Comparison of ENCODE assay signal across 30 mouse cellular contexts in the genomic region with DNA sequence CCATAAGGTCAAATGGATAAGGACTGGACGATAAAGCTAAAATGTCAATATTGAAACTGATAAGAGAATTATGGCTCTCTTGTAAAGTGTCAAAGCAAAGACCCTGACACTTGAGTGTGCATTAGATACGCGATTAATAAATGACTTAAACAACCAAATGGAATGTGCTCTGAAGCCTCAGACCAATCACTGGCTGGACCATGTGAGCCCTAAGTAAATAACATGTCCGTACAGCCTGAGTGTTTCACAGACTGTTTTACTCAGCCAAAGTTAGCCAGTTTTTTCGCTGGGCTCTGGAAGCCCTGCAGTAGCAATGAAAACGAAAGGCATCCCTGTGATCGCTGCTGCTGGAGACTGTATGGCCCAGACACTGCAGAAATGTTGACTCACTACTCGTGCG. TPM values are rescaled to one million over a fixed set of nuclear protein-coding genes. Genes with fewer than 3 reads are reported as not detected.
DNase-seq lines count a peak whose midpoint lies in the region; ATAC-seq and TF ChIP-seq lines count a peak whose summit lies in the region.
"Had no signal": no experiment of that assay in that cellular context is flagged by ENCODE, and none has a peak within 500 bp of the region (broad histone marks: within the 10 kb centered on the region; RNA-seq: fewer than 3 reads in every experiment).

No protein-coding gene starts in this region.

- no peaks in the 10 kb centered on the region for H3K9me3 ChIP-seq in kidney, postnatal 0 days (replicated peaks; ENCODE audit: low read length)
- H3K9me3 ChIP-seq in intestine, embryonic 14.5 days (ENCODE audit: control insufficient read depth, low read length): no peaks in the 10 kb centered on the region
- no peaks in the 10 kb centered on the region for H3K9me3 ChIP-seq in liver, embryonic 12.5 days (replicated peaks)
- H3K9me3 ChIP-seq in stomach, postnatal 0 days (ENCODE audit: control insufficient read depth, low read length): no peaks in the 10 kb centered on the region
- H3K9me3 ChIP-seq: forebrain, embryonic 13.5 days; hindbrain, embryonic 12.5 days; kidney, embryonic 15.5 days; liver, embryonic 13.5 days had no signal

- peak; percentile 2 for DNase-seq in kidney, postnatal 0 days (ENCODE audit: low spot score)
- no peak for DNase-seq in kidney, postnatal 36 days
- DNase-seq in intestine, embryonic 14.5 days (ENCODE audit: low spot score): no peak
- DNase-seq in stomach, postnatal 0 days (ENCODE audit: low spot score): peak; percentile 12
- no peak for DNase-seq in layer of hippocampus, postnatal 14 days (ENCODE audit: low spot score in 2 of 2)
- DNase-seq in spleen, postnatal 36 days (ENCODE audit: low spot score in 2 of 2): no peak
- DNase-seq: adrenal gland, adult 8-10 months; cerebellum, adult 8-10 months; cerebellum, postnatal 25 days; gastrocnemius, postnatal 25 days; heart, adult 11 months; heart, postnatal 36 days; kidney, adult 18-20 months; kidney, postnatal 4 days; liver, embryonic 13.5 days; lung, postnatal 10 days; midbrain, embryonic 14.5 days had no signal

- TF ChIP-seq CTCF in kidney, postnatal 0 days (IDR thresholded peaks at IDR 0.05; ENCODE audit: low read depth): no peak
- no peak for TF ChIP-seq CTCF in stomach, postnatal 0 days (IDR thresholded peaks at IDR 0.05; ENCODE audit: low read depth)

- no peak for TF ChIP-seq EP300 in stomach, postnatal 0 days (optimal IDR thresholded peaks at IDR 0.05)

- no peaks in the 10 kb centered on the region for H3K4me1 ChIP-seq in kidney, postnatal 0 days (replicated peaks; ENCODE audit: insufficient read depth, low read length)
- no peaks in the 10 kb centered on the region for H3K4me1 ChIP-seq in intestine, embryonic 14.5 days (replicated peaks; ENCODE audit: control insufficient read depth, insufficient read depth, low read length)
- H3K4me1 ChIP-seq in liver, embryonic 12.5 days: no peaks in the 10 kb centered on the region
- no peaks in the 10 kb centered on the region for H3K4me1 ChIP-seq in stomach, postnatal 0 days (replicated peaks; ENCODE audit: control insufficient read depth, insufficient read depth)
- H3K4me1 ChIP-seq: forebrain, embryonic 13.5 days; hindbrain, embryonic 12.5 days; kidney, embryonic 15.5 days; liver, embryonic 13.5 days had no signal

- no peak overlapping the region for H3K27ac ChIP-seq in kidney, postnatal 0 days
- no peak overlapping the region for H3K27ac ChIP-seq in intestine, embryonic 14.5 days (ENCODE audit: low read depth)
- no peak overlapping the region for H3K27ac ChIP-seq in liver, embryonic 12.5 days
- H3K27ac ChIP-seq in stomach, postnatal 0 days (replicated peaks): no peak overlapping the region
- H3K27ac ChIP-seq: forebrain, embryonic 13.5 days; hindbrain, embryonic 12.5 days; hindbrain, postnatal 0 days; kidney, embryonic 15.5 days; liver, embryonic 13.5 days had no signal

- H3K9ac ChIP-seq in kidney, postnatal 0 days (ENCODE audit: low read depth, low read length): no peak overlapping the region
- no peak overlapping the region for H3K9ac ChIP-seq in intestine, embryonic 14.5 days (ENCODE audit: low read length)
- H3K9ac ChIP-seq in liver, embryonic 12.5 days: no peak overlapping the region
- H3K9ac ChIP-seq in stomach, postnatal 0 days (ENCODE audit: low read length): no peak overlapping the region
- H3K9ac ChIP-seq: forebrain, embryonic 13.5 days; hindbrain, embryonic 12.5 days; kidney, embryonic 15.5 days; liver, embryonic 13.5 days had no signal

- ATAC-seq in kidney, postnatal 0 days (replicated peaks; ENCODE audit: low FRiP score, low read depth): no peak
- ATAC-seq in intestine, embryonic 14.5 days (replicated peaks; ENCODE audit: low FRiP score, low TSS enrichment, low read depth): peak; percentile 97
- ATAC-seq in liver, embryonic 12.5 days: 0 out of 2 replicates have a peak, but pooled peaks have one; percentile 15
- ATAC-seq in stomach, postnatal 0 days (ENCODE audit: low FRiP score, low TSS enrichment): no peak
- ATAC-seq: forebrain, embryonic 13.5 days; hindbrain, postnatal 0 days had no signal

- no peaks in the 10 kb centered on the region for H3K36me3 ChIP-seq in kidney, postnatal 0 days (ENCODE audit: insufficient read depth, low read length)
- no peaks in the 10 kb centered on the region for H3K36me3 ChIP-seq in intestine, embryonic 14.5 days (ENCODE audit: control insufficient read depth, insufficient read depth, low read length)
- H3K36me3 ChIP-seq in liver, embryonic 12.5 days: no peaks in the 10 kb centered on the region
- no peaks in the 10 kb centered on the region for H3K36me3 ChIP-seq in stomach, postnatal 0 days (ENCODE audit: control insufficient read depth, insufficient read depth, low read length)
- H3K36me3 ChIP-seq: hindbrain, embryonic 12.5 days; kidney, embryonic 15.5 days; liver, embryonic 13.5 days had no signal

- H3K4me2 ChIP-seq in kidney, postnatal 0 days (ENCODE audit: low read length): no peak overlapping the region
- no peak overlapping the region for H3K4me2 ChIP-seq in intestine, embryonic 14.5 days (ENCODE audit: low read length)
- H3K4me2 ChIP-seq in liver, embryonic 12.5 days: no peak overlapping the region
- H3K4me2 ChIP-seq in stomach, postnatal 0 days (replicated peaks; ENCODE audit: low read depth): no peak overlapping the region
- H3K4me2 ChIP-seq: forebrain, embryonic 13.5 days; heart, embryonic 11.5 days; hindbrain, embryonic 12.5 days; kidney, embryonic 15.5 days; liver, embryonic 13.5 days had no signal

- H3K4me3 ChIP-seq in kidney, postnatal 0 days (replicated peaks; ENCODE audit: low read depth, low read length): no peak overlapping the region
- H3K4me3 ChIP-seq in intestine, embryonic 14.5 days (ENCODE audit: low read depth, low read length): no peak overlapping the region
- no peak overlapping the region for H3K4me3 ChIP-seq in liver, embryonic 12.5 days
- H3K4me3 ChIP-seq in stomach, postnatal 0 days (ENCODE audit: low read depth, low read length): no peak overlapping the region
- H3K4me3 ChIP-seq: forebrain, embryonic 13.5 days; hindbrain, embryonic 12.5 days; kidney, embryonic 15.5 days; liver, embryonic 13.5 days had no signal

- WGBS in kidney, postnatal 0 days: 76% methylated on average over 9 of the region's 9 CpGs
- WGBS in intestine, embryonic 14.5 days: 56% methylated on average over 9 of the region's 9 CpGs
- whole genome bisulfite sequencing in liver, embryonic 12.5 days (ENCODE audit: insufficient replicate concordance): 70% methylated on average over 9 of the region's 9 CpGs
- WGBS in stomach, postnatal 0 days: 40% methylated on average over 9 of the region's 9 CpGs

- H3K27me3 ChIP-seq in kidney, postnatal 0 days (ENCODE audit: insufficient read depth, low read length): no peaks in the 10 kb centered on the region
- no peaks in the 10 kb centered on the region for H3K27me3 ChIP-seq in intestine, embryonic 14.5 days (replicated peaks; ENCODE audit: control insufficient read depth, insufficient read depth, low read length)
- no peaks in the 10 kb centered on the region for H3K27me3 ChIP-seq in liver, embryonic 12.5 days (replicated peaks)
- no peaks in the 10 kb centered on the region for H3K27me3 ChIP-seq in stomach, postnatal 0 days (ENCODE audit: control insufficient read depth, insufficient read depth, low read length)
- H3K27me3 ChIP-seq: CH12.LX; forebrain, embryonic 13.5 days; hindbrain, embryonic 12.5 days; kidney, embryonic 15.5 days; liver, embryonic 13.5 days had no signal

RNA-seq across cellular contexts. Expression of a gene that starts 55.9 kb away (rescaled TPM):
- polyA plus RNA-seq in kidney, postnatal 0 days (2015; fragmentation: Nextera tagmentation; extraction: Ambion mirVana): not detected in 2 replicates
- not detected in 2 replicates for polyA plus RNA-seq in intestine, embryonic 14.5 days (2014; fragmentation: Nextera tagmentation; extraction: Ambion mirVana)
- 0.53 and 0.58 TPM in 2 replicates for polyA plus RNA-seq in liver, embryonic 12.5 days (2016; fragmentation: Nextera tagmentation; extraction: Ambion mirVana)
- 0.05 TPM in 1 of 2 replicates, not detected in the other for polyA plus RNA-seq in stomach, postnatal 0 days (2015; fragmentation: Nextera tagmentation; extraction: Ambion mirVana)
- total RNA-seq in layer of hippocampus, postnatal 14 days (2021): under 1 TPM; 0.26 to 0.35 TPM
- total RNA-seq: ES-E14; gastrocnemius, postnatal 25 days; heart, postnatal 36 days; hindbrain, postnatal 0 days had no signal
- polyA plus RNA-seq: C2C12; embryonic facial prominence, embryonic 11.5 days; forebrain, embryonic 13.5 days; heart, embryonic 11.5 days; heart, embryonic 16.5 days; hindbrain, embryonic 12.5 days; hindbrain, postnatal 0 days; kidney, embryonic 15.5 days; limb, embryonic 11.5 days; midbrain, embryonic 14.5 days; neural tube, embryonic 14.5 days had no signal

Comparison
In these comparisons a context has a peak if more than half of its experiments do, and no peak if none do; other contexts are left out.
1. DNase-seq: peak in kidney, postnatal 0 days (single experiment) and stomach, postnatal 0 days (single experiment); none in kidney, postnatal 36 days (0 of 2), intestine, embryonic 14.5 days (single experiment), layer of hippocampus, postnatal 14 days (0 of 2) and spleen, postnatal 36 days (0 of 2).
2. ATAC-seq: peak in intestine, embryonic 14.5 days (single experiment) and liver, embryonic 12.5 days (single experiment); none in kidney, postnatal 0 days (single experiment) and stomach, postnatal 0 days (single experiment).